Mouse (Mus musculus) heart, adult 2 months (tissue): Measurements from ENCODE around the gene Sptssa. TPM values are rescaled to one million over a fixed set of nuclear protein-coding genes. Genes with fewer than 3 reads are reported as not detected.
A peak's percentile ranks its signal among the peaks of the same experiment; 100 is the strongest.

Experiments used
- DNase-seq, 2 experiments: peaks; one replicate each; pipeline ENCODE4 v3.0.0; 2021
- H3K27ac ChIP-seq: fragments of 200-600 bp; 2 replicates; pipeline ENCODE4 v1.8.1; 2022
- H3K27me3 ChIP-seq: fragments of 200-500 bp; 2 replicates; pipeline ENCODE4 v1.6.1; 2012; ENCODE audit warnings: mild to moderate bottlenecking, low read length, inconsistent platforms, mixed read lengths; ENCODE audit not compliant: control insufficient read depth, insufficient read depth
- H3K36me3 ChIP-seq: fragments of 200-500 bp; 2 replicates; pipeline ENCODE4 v1.6.1; 2012; ENCODE audit warnings: low read length, inconsistent platforms; ENCODE audit not compliant: control insufficient read depth, insufficient read depth
- H3K4me1 ChIP-seq: fragments of 200-500 bp; 2 replicates; pipeline ENCODE4 v1.6.1; 2011; ENCODE audit warnings: low read length; ENCODE audit not compliant: control insufficient read depth, insufficient read depth
- H3K4me3 ChIP-seq: fragments of 200-600 bp; 2 replicates; pipeline ENCODE4 v1.8.1; 2022
- H3K79me2 ChIP-seq: fragments of 200-500 bp; replicated peaks from 2 replicates; pipeline ENCODE4 v1.6.1; 2012; ENCODE audit warnings: mild to moderate bottlenecking, inconsistent platforms, low read length, moderate library complexity, mixed read lengths; ENCODE audit not compliant: control insufficient read depth, insufficient read depth
- H3K9ac ChIP-seq: fragments of 200-500 bp; 2 replicates; pipeline ENCODE4 v1.6.1; 2012; ENCODE audit warnings: low read depth, mild to moderate bottlenecking, control low read depth, inconsistent platforms, low read length, mixed read lengths
- CTCF ChIP-seq: fragments of 200-600 bp; IDR thresholded peaks from 2 replicates; pipeline ENCODE4 v1.8.1; 2022; ENCODE audit warnings: antibody characterized with exemption, mild to moderate bottlenecking, moderate library complexity
- EP300 ChIP-seq: fragments of 200-500 bp; IDR thresholded peaks from 2 replicates; pipeline ENCODE4 v1.6.1; 2011; ENCODE audit warnings: low read depth, low read length, control low read depth; ENCODE audit not compliant: insufficient read depth
- POLR2A ChIP-seq: fragments of 200-500 bp; IDR thresholded peaks from 2 replicates; pipeline ENCODE4 v1.6.1; 2011; ENCODE audit warnings: mild to moderate bottlenecking, low read depth, low read length, control low read depth; ENCODE audit not compliant: insufficient read depth
- WGBS: fragments of 180-500 bp; shearing (Covaris S2); methylation state at CpG from one replicate; pipeline ENCODE4 v1.1.7; 2018; 5-methylcytosine and 5-hydroxymethylcytosine counted together
- intact Hi-C: fragments of 180-260 bp; cut with DNase I; formaldehyde crosslinking; loops from one replicate; pipeline ENCODE4 v1.15.1; 2025
- long read RNA-seq: library from polyadenylated mRNA; stranded (forward); transcript quantifications from one replicate; pipeline ENCODE4 v2.0.0, GENCODE M21; 2021
- polyA plus RNA-seq: library from polyadenylated mRNA; depleted of rRNA; stranded (reverse); fragments of >200 nt; gene quantifications from 2 replicates; pipeline ENCODE4 v1.2.3, GENCODE M21; 2012; rRNA removed
- total RNA-seq, 2 experiments: library from RNA; stranded (reverse); gene quantifications; 2 replicates each; pipeline ENCODE4 v1.2.3; 2021

Sptssa gene
- total RNA-seq (10 to 100 TPM; 28.4 to 33.3 TPM), polyA plus RNA-seq (37.6 and 53.7 TPM in 2 replicates)
- long read RNA-seq, transcript Sptssa-201 (2 exons, 1,346 nt): major isoform, 44 of 47 reads
- long read RNA-seq, partial matches to known transcripts: 3 of 47 reads
- long read RNA-seq, other reads (novel, unspliced or antisense): 0 of 47 reads

- peak within 1 kb of the TSS; percentile 88 for H3K9ac ChIP-seq
- 8% methylated on average over 53 of the region's 53 CpGs for WGBS
- peak within 1 kb of the TSS; percentile 91 for H3K27ac ChIP-seq
- peaks cover 10% of the 10 kb centered on the region for H3K4me1 ChIP-seq
- peak; percentile 40 for TF ChIP-seq CTCF
- no peak for TF ChIP-seq EP300
- peak; percentile 91 for TF ChIP-seq POLR2A
- H3K36me3 ChIP-seq: peaks cover 9% of the 10 kb centered on the region
- 0 out of 2 replicates have a peak, but pooled peaks cover 4% of the 10 kb centered on the region for H3K79me2 ChIP-seq
- peak within 1 kb of the TSS; percentile 66 for H3K4me3 ChIP-seq
- peak; percentile 96 to 98 for DNase-seq
- no peaks in the 10 kb centered on the region for H3K27me3 ChIP-seq
- intact Hi-C loops: no loop called here
Measured at GRCm38 (mm10) chr12:54656396-54657171, at the start of gene Sptssa. TSS of gene Sptssa (minus strand) at chr12:54656573.

- no peaks in the 10 kb centered on the region for H3K27me3 ChIP-seq
- no peaks in the 10 kb centered on the region for H3K36me3 ChIP-seq
- H3K9ac ChIP-seq: no peak overlapping the region
- H3K79me2 ChIP-seq: no peaks in the 10 kb centered on the region
- intact Hi-C loops: loop anchor here (5.0 kb wide), 1 partner anchor 163 kb away; the partner anchor contains the start of gene Cfl2
- H3K4me1 ChIP-seq: no peaks in the 10 kb centered on the region
- DNase-seq: no peak
- no peak overlapping the region for H3K4me3 ChIP-seq
- H3K27ac ChIP-seq: no peak overlapping the region
- 65% methylated on average over 7 of the region's 7 CpGs for WGBS
- TF ChIP-seq CTCF: no peak
- no peak for TF ChIP-seq POLR2A
- no peak for TF ChIP-seq EP300
Measured at GRCm38 (mm10) chr12:54699394-54699793, 43.0 kb upstream of the Sptssa start.

- DNase-seq: no peak
- WGBS: 36% methylated on average over 6 of the region's 6 CpGs
- H3K27me3 ChIP-seq: no peaks in the 10 kb centered on the region
Measured at GRCm38 (mm10) chr12:54697791-54698250, 41.4 kb upstream of the Sptssa start.

DNA sequence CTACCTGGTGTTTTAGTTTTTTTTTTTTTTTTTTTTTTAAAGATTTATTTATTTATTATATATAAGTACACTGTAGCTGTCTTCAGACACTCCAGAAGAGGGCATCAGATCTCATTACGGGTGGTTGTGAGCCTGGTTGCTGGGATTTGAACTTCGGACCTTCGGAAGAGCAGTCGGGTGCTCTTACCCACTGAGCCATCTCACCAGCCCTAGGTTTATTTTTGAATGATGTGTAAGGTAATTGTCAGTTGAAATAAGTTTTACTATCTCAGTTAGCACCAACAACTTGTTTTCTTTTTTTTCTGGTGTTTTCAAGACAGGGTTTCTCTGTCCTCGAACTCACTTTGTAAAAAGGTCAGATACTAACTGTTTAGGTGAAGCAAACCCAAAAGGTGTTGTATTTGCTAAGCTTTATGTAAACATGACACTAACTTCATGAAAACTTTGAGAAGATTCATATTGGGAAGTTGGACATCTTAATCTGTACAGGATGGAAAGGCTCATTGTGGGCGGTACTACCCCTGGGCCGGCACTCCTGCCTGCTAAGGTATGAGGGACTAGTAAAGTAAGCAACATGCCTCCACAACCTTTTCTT lies 40.7 kb upstream of the Sptssa start:
- peak overlapping the region; percentile 27; the same call in 1 of the 2 replicates for H3K27ac ChIP-seq

More at GRCm38 (mm10) chr12:54697791-54698250, 41.4 kb upstream of the Sptssa start:
- H3K36me3 ChIP-seq: no peaks in the 10 kb centered on the region
- no peak overlapping the region for H3K4me3 ChIP-seq
- no peaks in the 10 kb centered on the region for H3K4me1 ChIP-seq
- intact Hi-C loops: loop anchor here (5.0 kb wide), 1 partner anchor 164 kb away; the partner anchor contains the start of gene Cfl2
- H3K79me2 ChIP-seq: no peaks in the 10 kb centered on the region
- H3K9ac ChIP-seq: no peak overlapping the region
- no peak overlapping the region for H3K27ac ChIP-seq
- TF ChIP-seq POLR2A: no peak
- TF ChIP-seq EP300: no peak
- TF ChIP-seq CTCF: no peak

DNA sequence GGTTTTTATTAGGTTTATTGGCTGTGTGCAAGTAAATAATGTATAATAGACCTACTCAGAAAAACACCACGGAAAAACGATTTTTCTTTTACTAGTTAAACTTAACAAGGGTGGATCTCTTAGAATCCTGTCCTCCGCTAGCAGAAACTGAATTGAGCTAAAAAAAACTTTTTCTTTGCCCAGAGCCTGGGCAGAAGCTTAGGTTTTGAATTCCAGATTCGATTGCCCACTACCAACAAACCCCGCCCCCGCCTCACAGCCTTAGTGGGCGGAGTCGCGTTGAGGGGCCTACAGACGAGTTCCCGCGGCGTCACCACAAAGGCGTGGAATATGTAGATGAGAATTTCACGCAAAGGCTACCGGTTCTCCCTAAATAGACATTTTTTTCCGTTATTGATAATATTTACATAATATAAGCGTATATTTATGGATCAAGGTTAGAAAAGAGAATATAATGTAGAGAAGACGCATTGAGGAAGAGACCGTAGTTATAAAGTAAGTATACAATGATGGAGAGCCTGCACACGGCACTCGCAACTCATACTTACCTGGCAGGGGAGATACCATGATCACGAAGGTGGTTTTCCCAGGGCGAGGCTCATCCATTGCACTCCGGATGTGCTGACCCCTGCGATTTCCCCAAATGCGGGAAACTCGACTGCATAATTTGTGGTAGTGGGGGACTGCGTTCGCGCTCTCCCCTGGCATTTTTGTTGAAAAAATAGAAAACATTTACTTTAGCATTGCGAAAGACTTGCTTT lies 40.0 kb upstream of the Sptssa start:
- no peaks in the 10 kb centered on the region for H3K4me1 ChIP-seq
- no peaks in the 10 kb centered on the region for H3K27me3 ChIP-seq
- intact Hi-C loops: loop anchor here (5.0 kb wide), 1 partner anchor 166 kb away; the partner anchor contains the start of gene Cfl2
- no peaks in the 10 kb centered on the region; the same call in 1 of the 2 replicates for H3K36me3 ChIP-seq
- H3K27ac ChIP-seq: peak overlapping the region; percentile 99
- TF ChIP-seq EP300 (peak; percentile 99), POLR2A (peak; percentile 100), CTCF (no peak)
- peak overlapping the region; percentile 84; the same call in 1 of the 2 replicates for H3K9ac ChIP-seq
- peak overlapping the region; percentile 91 for H3K4me3 ChIP-seq
- H3K79me2 ChIP-seq: no peaks in the 10 kb centered on the region; the same call in 1 of the 2 replicates
- DNase-seq: peak; percentile 91 to 93
- WGBS: under 1% methylated on average over 32 of the region's 32 CpGs

More for the DNA sequence above, 40.7 kb upstream of the Sptssa start:
- H3K4me3 ChIP-seq: no peak overlapping the region
- TF ChIP-seq POLR2A (no peak), EP300 (no peak), CTCF (peak; percentile 53)
- H3K79me2 ChIP-seq: no peaks in the 10 kb centered on the region; the same call in 1 of the 2 replicates
- no peaks in the 10 kb centered on the region for H3K4me1 ChIP-seq
- no peak overlapping the region for H3K9ac ChIP-seq
- intact Hi-C loops: loop anchor here (5.0 kb wide), 1 partner anchor 165 kb away; the partner anchor contains the start of gene Cfl2
- no peaks in the 10 kb centered on the region; the same call in 1 of the 2 replicates for H3K36me3 ChIP-seq
- H3K27me3 ChIP-seq: no peaks in the 10 kb centered on the region
- 9% methylated on average over 7 of the region's 7 CpGs for WGBS
- peak in 1 of 2 experiments; percentile 21 for DNase-seq
